Mouse (Mus musculus) hindbrain, embryonic 11.5 days (tissue): ENCODE measurements around the gene Ap4s1. TPM values are rescaled to one million over a fixed set of nuclear protein-coding genes. Genes with fewer than 3 reads are reported as not detected.

Experiments
- ATAC-seq: fragments of 200-750 bp; cut with Nextera tagmentation; 2 replicates; pipeline ENCODE4 v1.8.0; 2017; ENCODE audit warnings: mild to moderate bottlenecking, moderate TSS enrichment, moderate library complexity; ENCODE audit not compliant: low FRiP score
- DNase-seq: peaks from one replicate; pipeline ENCODE4 v3.0.0-alpha.2; 2015; ENCODE audit warnings: low spot score
- H3K27ac ChIP-seq: fragments of 300-500 bp; sonication (generic); 2 replicates; pipeline ENCODE4 v1.5.1; 2014; ENCODE audit warnings: mild to moderate bottlenecking, low read depth, low read length
- H3K27me3 ChIP-seq: fragments of 300-500 bp; sonication (generic); 2 replicates; pipeline ENCODE4 v1.6.1; 2014; ENCODE audit warnings: mild to moderate bottlenecking, low read length, moderate library complexity, mixed read lengths; ENCODE audit not compliant: control insufficient read depth, insufficient read depth
- H3K36me3 ChIP-seq: fragments of 300-500 bp; sonication (generic); 2 replicates; pipeline ENCODE4 v1.6.1; 2014; ENCODE audit warnings: mild to moderate bottlenecking, low read length, moderate library complexity, mixed read lengths; ENCODE audit not compliant: control insufficient read depth, insufficient read depth
- H3K4me1 ChIP-seq: fragments of 300-500 bp; sonication (generic); replicated peaks from 2 replicates; pipeline ENCODE4 v1.6.1; 2014; ENCODE audit warnings: low read length, mixed read lengths; ENCODE audit not compliant: control insufficient read depth, insufficient read depth
- H3K4me2 ChIP-seq: fragments of 300-500 bp; sonication (generic); replicated peaks from 2 replicates; pipeline ENCODE4 v1.6.1; 2014; ENCODE audit warnings: mild to moderate bottlenecking, low read depth, low read length
- H3K4me3 ChIP-seq: fragments of 300-500 bp; sonication (generic); 2 replicates; pipeline ENCODE4 v1.5.1; 2014; ENCODE audit warnings: low read depth, low read length
- H3K9ac ChIP-seq: fragments of 300-500 bp; sonication (generic); 2 replicates; pipeline ENCODE4 v1.6.1; 2014; ENCODE audit warnings: low read depth, low read length
- H3K9me3 ChIP-seq: fragments of 300-500 bp; sonication (generic); 2 replicates; pipeline ENCODE4 v1.6.1; 2016; ENCODE audit warnings: low read length; ENCODE audit not compliant: control insufficient read depth
- WGBS: fragments of 180-500 bp; shearing (Covaris S2); extraction: QIAGEN DNeasy Blood & Tissue Kit; methylation state at CpG from one replicate; pipeline ENCODE4 v1.1.7; 2014; 5-methylcytosine and 5-hydroxymethylcytosine counted together
- polyA plus RNA-seq: library from polyadenylated mRNA; unstranded; fragments of >200 nt; fragmentation: Nextera tagmentation; extraction: Ambion mirVana; gene quantifications from 2 replicates; pipeline ENCODE4 v1.2.1, GENCODE M21; 2014

Gene Ap4s1
- polyA plus RNA-seq, 1 experiment from 2014 or later: 57.8 TPM

DNA sequence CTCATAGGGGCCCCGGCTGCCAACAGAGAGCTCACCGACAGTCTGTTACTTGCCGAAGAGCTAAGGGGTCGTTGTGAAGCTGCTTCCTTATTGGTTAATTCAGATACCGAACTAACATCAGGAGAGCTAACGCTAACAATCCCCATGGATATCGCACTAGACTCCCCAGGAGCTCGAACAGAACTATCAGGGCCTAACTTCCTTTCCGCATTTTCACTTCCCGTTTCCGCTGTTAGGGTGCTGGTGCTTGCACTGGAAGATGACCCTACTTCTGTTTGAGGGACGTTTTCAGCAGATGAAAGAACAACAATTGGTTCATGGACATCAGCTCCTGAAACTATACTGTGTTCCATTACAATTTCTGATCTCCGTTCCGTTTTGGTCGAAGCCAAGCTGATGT is 77.9 kb downstream of the Ap4s1 start:
- H3K27me3 ChIP-seq: no peaks in the 10 kb centered on the region
- 96% methylated on average over 15 of the region's 15 CpGs for WGBS
- H3K9ac ChIP-seq: no peak overlapping the region
- 0 out of 2 replicates have a peak, but pooled peaks cover 6% of the 10 kb centered on the region for H3K36me3 ChIP-seq
- no peak overlapping the region for H3K27ac ChIP-seq
- DNase-seq (no peak), ATAC-seq (no peak)
- H3K4me1 ChIP-seq: no peaks in the 10 kb centered on the region
- no peak overlapping the region for H3K4me2 ChIP-seq
- H3K4me3 ChIP-seq: no peak overlapping the region
- H3K9me3 ChIP-seq: no peaks in the 10 kb centered on the region

DNA sequence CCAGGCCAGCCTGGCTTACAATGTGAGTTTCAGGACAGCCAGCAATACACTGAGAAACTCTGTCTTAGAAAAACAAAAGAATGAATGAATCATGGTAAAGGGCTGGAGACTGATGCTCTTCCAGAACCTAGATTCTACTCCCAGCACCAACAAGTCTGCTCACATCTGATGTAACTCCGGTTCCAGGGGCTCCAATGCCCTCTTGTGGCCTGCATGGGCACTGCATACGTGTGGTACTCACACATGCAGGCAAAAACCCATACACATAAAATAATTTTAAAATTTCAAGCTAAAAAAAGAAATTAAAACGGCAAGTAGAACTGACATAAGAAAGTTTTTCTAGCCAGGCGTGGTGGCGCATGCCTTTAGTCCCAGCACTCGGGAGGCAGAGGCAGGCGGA is 94.0 kb downstream of the Ap4s1 start:
- Histone ChIP-seq H3K4me3 (no peak overlapping the region), H3K27me3 (no peaks in the 10 kb centered on the region), H3K36me3 (peaks cover 8% of the 10 kb centered on the region; the same call in 1 of the 2 replicates), H3K27ac (no peak overlapping the region), H3K4me1 (no peaks in the 10 kb centered on the region), H3K4me2 (no peak overlapping the region), H3K9ac (no peak overlapping the region), H3K9me3 (no peaks in the 10 kb centered on the region)
- DNase-seq (peak; percentile 49), ATAC-seq (no peak)
- 91% methylated on average over 7 of the region's 7 CpGs for WGBS

Other genes with a start within 250 kb of the Ap4s1 start
- 6.3 and 8.8 TPM in 2 replicates for gene Coch, start 97.7 kb upstream of the Ap4s1 start, polyA plus RNA-seq
- gene Strn3, start 864 bp downstream of the Ap4s1 start, polyA plus RNA-seq: 57.7 and 60.7 TPM in 2 replicates
- 35.0 and 44.5 TPM in 2 replicates for gene Hectd1, start 138.5 kb downstream of the Ap4s1 start, polyA plus RNA-seq